Mouse (Mus musculus) MN1 (cell line): ENCODE results near the gene Gcc2.
"Not testable (repeated sequence)": the region's sequence is repeated elsewhere in the genome, so short reads cannot be mapped to it uniquely, and the experiment has no call there.

Source experiments
- DNase-seq: peaks from one replicate; pipeline ENCODE4 v3.0.0-alpha.2; 2016; ENCODE audit warnings: low spot score

Gcc2 gene

GRCm38 (mm10) chr10:58231779-58232640 lies 23.3 kb upstream of the Gcc2 start:
- DNase-seq: peak; percentile 72

GRCm38 (mm10) chr10:58232641-58232969 lies 22.7 kb upstream of the Gcc2 start, which contains the start of gene Duxf3:
Gene Duxf3 (minus strand): TSS chr10:58232675.
- not testable (repeated sequence) for DNase-seq

DNA sequence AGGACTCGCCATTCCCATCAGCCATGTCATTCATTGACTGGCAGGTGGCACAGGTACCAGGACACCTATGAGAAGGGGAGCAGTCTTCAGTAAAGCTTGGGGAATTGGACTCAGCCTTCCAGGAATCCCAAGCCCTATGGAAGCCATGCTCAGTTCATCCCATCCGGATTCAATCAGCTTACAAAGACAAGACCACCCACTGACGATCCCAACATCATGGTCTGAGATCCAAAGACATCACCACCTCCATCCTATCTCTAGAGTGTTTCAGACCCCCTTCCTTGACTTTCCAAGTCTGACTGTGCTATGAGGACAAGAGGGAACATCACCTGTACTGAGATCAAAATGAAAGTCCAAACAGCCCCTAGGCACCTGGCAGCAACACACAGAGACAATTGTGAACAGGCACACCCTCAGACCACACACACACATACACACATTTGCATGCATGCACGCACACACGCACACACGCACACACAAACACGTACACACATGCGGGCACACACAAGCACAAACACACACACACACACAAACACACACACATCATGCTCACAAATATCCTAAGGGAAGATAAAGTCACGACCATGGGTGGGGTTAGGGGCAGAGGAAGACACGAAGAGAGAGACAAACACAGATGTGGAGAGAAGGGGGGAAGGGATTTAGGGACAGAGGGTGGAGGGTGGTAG lies 22.1 kb upstream of the Gcc2 start:
- not testable (repeated sequence) for DNase-seq

- not testable (repeated sequence) for DNase-seq
Observed at GRCm38 (mm10) chr10:58233740-58234121, 21.6 kb upstream of the Gcc2 start.

- DNase-seq: not testable (repeated sequence)
Observed at GRCm38 (mm10) chr10:58234985-58235384, 20.3 kb upstream of the Gcc2 start.

DNA sequence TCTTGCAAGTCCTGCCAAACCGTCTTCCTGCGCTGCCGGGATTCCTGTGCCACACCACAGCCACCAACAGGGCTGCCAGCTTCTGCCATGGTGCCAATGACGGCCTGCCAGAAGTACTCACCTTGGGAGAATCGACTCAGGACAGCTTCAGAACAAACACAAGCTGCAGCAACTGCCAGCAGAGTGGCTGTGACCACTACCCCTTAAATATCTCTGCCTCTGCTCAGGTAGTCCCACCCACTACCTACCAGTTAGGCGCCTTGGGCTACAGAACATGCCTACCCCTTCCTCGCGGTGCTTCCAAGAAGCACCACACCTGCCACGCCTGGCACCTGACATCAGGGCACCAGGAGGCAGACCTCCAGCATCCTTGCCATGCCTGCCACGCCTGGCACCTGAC lies 18.7 kb upstream of the Gcc2 start, which contains the start of gene Gm4981:
TSS of gene Gm4981 (minus strand) at position 89 of the 400 bp plus-strand sequence.
- no peak for DNase-seq

DNA sequence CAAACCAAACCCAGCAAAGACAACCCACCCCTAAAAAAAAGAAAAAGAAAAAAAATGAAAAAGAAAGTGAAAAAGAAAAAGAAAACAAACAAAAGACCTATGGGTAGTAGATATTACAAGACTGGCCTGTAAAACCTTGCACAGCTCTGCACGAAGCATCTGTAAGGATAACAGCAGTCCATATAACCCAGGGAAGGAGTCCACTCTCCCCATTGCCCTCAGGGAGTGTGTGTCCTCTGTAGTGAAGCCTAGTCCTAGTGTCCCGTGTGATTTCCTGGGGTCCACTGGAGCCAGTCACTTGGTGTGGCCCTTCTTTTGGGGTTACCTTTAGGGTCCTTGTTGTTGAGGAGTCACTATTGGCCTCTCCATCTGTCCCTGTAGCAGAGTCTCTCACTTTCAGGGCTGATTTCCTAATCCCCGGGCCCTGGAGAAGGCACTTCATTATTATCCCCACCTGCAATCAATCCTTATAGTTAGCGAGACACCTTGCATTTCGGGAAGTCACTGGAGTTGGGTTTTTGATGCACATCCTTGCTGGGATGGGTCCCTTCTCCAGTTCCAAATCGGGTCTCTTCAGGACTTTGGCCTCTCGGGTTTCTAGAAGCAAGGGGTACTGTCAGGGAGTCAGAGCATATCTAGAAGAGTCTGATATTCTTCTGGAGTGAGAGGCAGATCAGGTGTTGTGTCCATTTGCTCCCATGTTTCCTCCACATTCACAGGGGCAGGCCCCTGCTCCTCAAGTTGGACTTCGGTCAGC lies 16.1 kb upstream of the Gcc2 start:
- peak; percentile 63 for DNase-seq

DNA sequence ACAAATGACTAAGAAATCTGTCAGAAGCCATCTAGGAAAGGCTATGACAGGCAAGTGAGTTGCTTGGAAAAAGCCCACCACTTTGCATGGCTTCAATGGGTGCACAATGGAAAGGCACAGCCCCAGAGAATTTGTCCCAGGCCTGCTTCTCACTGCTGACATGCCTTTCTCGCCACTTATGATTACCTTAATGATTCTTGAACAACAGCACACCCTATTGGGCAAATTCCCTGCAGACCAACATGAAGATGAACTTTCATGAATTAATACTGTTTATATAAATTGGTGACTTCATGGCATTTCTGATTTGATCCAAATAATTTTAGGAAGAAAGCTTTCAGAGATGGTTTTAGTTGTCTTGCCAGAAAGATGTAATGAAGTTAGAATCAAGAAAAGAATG lies 5.8 kb upstream of the Gcc2 start:
- no peak for DNase-seq

DNA sequence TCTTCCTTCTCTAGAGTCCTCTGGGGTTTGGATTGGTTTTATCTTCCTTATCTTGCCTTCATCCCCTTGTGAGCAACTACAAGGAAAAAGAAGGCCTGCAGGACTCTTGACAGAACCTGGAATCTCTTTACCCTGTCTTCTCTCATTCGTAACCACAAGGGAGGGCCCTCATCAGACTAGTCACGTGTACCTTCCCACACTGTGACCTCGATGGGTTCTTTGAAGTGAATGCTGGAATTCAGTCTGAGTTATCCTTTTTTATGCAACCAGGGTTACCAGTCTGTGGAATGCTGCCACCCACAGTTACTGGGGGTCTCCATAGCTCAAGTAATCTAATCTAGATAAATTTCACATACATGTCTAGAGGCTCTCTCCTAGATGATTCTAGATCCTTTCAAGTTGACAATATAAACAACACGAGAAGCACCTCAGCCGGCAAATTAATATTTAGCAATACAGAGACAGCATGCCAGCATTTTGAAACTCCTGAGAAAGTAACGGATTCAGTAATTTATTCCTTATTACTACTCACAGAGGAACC lies 592 bp upstream of the Gcc2 start:
- DNase-seq: peak; percentile 39

- peak; percentile 36 for DNase-seq
Observed at GRCm38 (mm10) chr10:58255954-58256353, 657 bp downstream of the Gcc2 start.

DNA sequence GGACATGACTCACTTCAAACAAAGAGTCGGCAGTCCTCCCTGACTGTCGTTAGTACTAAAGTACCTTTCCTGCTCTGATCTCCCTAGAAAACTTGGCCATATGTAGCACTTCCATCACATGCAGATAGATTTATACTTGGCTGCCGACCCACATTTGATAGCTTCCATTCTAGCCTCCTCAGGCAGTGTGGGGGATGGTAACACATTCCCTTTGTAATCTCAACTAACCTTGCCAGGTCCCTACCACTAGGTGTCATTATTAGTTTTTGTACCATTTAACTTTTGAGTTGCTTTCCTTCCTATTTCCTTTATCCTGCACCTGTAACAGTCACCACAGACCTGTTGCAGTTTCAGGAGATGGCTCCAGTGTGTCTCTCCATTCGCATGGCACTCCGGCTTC lies 3.2 kb downstream of the Gcc2 start:
- DNase-seq: peak; percentile 36

DNA sequence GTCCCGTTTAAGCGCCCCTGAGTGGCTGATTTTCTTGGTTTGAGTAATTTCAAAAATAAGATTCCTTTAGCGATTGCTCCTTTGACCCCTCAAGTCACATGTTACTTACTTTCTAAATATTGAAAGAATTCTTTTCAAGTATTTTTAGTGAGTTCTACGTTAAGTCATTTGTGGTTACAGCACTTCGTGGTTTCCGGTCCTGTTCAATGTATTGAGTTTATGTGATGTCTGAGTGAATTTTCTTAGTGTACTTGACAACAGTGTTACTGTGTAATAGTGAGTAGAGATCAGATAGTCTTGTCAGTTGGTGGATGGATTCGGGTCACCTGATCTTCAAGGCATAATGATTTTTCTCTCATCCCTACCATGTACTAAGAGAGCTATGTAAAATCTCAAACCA lies 26.9 kb downstream of the Gcc2 start:
- no peak for DNase-seq

DNA sequence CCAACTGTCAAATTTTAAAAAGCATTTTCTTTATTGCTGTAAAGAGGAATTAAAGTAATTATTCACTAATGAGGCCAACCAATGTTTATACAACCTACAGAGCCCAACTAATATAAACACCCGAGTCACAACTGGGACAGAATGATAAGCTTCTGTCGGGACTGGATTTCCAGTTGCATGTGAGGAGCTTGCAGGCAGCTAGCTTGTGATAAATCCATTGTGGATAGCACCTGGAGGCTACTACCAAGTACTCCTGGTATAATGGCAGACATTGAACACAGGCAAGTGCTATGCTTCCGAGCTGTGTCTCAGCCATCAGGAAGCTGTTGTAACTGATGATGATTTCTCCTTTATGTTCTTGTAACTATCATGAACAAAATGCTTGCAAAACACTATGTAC lies 35.4 kb downstream of the Gcc2 start:
- no peak for DNase-seq

- DNase-seq: no peak
Observed at GRCm38 (mm10) chr10:58294246-58294645, 38.9 kb downstream of the Gcc2 start.

GRCm38 (mm10) chr10:58295605-58296004 lies 40.3 kb downstream of the Gcc2 start:
- no peak for DNase-seq

DNA sequence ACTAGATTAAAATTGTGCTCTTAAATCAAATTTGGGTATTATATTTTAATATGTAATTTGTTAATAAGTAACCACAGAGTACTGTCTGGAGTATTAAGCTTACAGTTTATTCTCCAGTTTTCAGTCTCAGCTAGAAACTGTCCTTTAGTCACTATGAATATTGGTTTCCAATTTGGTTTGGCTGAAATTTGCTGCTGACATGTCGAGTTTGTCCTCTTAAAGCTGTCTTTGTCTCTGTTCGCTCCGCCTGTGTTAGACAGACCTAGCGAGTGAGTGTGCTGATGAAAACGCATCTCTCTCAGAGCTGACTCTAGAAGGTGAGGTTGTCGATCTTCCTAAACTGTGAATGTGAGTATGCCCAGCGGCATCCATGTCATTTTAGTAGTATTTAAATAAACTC lies 49.7 kb downstream of the Gcc2 start:
- DNase-seq: no peak

- no peak for DNase-seq
Observed at GRCm38 (mm10) chr10:58306897-58307296, 51.6 kb downstream of the Gcc2 start.

DNA sequence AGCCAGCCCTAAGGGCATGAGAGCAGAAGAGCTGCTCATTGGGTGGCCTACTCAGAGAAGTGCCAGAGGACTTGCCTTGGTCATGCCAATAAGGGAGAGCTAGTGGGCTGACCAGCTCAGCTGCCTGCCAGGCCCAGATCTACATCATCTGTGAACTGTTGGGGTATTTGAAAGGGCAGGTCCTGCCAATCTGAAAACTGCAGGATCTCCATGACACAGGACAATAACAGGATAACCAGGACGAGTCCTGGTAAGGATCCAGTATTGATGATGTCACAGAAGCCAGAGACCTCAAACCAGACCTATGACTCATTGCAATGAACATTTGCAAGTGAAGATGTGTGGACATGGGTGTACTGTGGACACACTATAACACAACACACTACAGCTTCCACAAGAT lies 55.5 kb downstream of the Gcc2 start:
- DNase-seq: peak; percentile 76

- DNase-seq: no peak
Observed at GRCm38 (mm10) chr10:58312887-58313286, 57.6 kb downstream of the Gcc2 start.

GRCm38 (mm10) chr10:58320881-58321280 lies 65.6 kb downstream of the Gcc2 start:
- DNase-seq: no peak

DNA sequence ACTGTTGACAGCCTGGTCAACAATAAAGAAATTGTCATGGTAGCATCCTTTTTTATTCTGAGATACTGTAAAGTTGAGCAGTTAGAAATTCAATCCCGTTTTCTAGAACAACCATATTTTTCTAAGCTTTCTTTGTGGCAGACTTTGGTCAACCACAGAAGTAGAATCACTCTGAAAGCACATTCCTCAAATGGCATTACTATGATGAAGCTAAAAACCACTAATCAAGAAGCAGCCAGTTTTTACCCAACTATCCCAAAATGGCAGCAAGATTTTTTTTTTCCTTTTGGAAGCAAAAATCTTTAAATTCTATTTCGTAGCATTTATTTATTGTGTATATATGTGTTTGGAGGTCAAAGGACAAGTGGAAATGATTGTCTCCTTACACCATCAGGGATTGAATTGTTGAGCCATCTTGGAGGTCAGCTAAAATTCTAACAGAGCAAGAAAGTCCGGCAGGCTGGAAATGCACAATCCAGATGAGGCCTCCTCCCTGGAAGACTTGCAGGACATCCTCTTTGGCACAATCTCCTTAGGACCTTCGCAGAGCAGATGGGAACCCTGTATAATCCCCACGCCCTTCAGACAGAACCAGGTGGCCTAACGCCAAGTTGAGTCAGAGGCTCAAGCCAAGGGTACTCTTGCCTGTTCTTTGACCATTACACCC lies 67.2 kb downstream of the Gcc2 start:
- no peak for DNase-seq
